Mouse (Mus musculus) intestine, postnatal 0 days (tissue): Measurements from ENCODE around the gene Gm11172. TPM values are rescaled to one million over a fixed set of nuclear protein-coding genes. Genes with fewer than 3 reads are reported as not detected.

Source experiments
- ATAC-seq: fragments of 200-750 bp; cut with Nextera tagmentation; 2 replicates; pipeline ENCODE4 v1.8.0; 2017; ENCODE audit warnings: mild to moderate bottlenecking, moderate TSS enrichment, moderate library complexity
- H3K27ac ChIP-seq: fragments of 300-500 bp; sonication (generic); 2 replicates; pipeline ENCODE4 v1.5.1; 2014; ENCODE audit warnings: mild to moderate bottlenecking, low read depth, low read length, moderate library complexity
- H3K27me3 ChIP-seq: fragments of 300-500 bp; sonication (generic); replicated peaks from 2 replicates; pipeline ENCODE4 v1.6.1; 2014; ENCODE audit warnings: low read length, mixed read lengths; ENCODE audit not compliant: control insufficient read depth, insufficient read depth
- H3K36me3 ChIP-seq: fragments of 300-500 bp; sonication (generic); 2 replicates; pipeline ENCODE4 v1.6.1; 2014; ENCODE audit warnings: mild to moderate bottlenecking, moderate library complexity; ENCODE audit not compliant: control insufficient read depth, insufficient read depth
- H3K4me1 ChIP-seq: fragments of 300-500 bp; sonication (generic); replicated peaks from 2 replicates; pipeline ENCODE4 v1.6.1; 2014; ENCODE audit warnings: antibody characterized with exemption, low read length, mixed read lengths; ENCODE audit not compliant: control insufficient read depth, insufficient read depth
- H3K4me2 ChIP-seq: fragments of 300-500 bp; sonication (generic); replicated peaks from 2 replicates; pipeline ENCODE4 v1.6.1; 2014; ENCODE audit warnings: low read depth, mild to moderate bottlenecking, moderate library complexity
- H3K4me3 ChIP-seq: fragments of 300-500 bp; sonication (generic); 2 replicates; pipeline ENCODE4 v1.5.1; 2014; ENCODE audit warnings: low read depth, low read length
- H3K9ac ChIP-seq: fragments of 300-500 bp; sonication (generic); 2 replicates; pipeline ENCODE4 v1.6.1; 2014; ENCODE audit warnings: mild to moderate bottlenecking, low read depth, low read length
- H3K9me3 ChIP-seq: fragments of 300-500 bp; sonication (generic); 2 replicates; pipeline ENCODE4 v1.6.1; 2016; ENCODE audit warnings: mixed run types; ENCODE audit not compliant: control insufficient read depth
- CTCF ChIP-seq: sonication (generic); IDR thresholded peaks from 2 replicates; pipeline ENCODE4 v1.5.1; 2016; ENCODE audit warnings: low read depth, mild to moderate bottlenecking, control low read depth, antibody characterized with exemption, moderate library complexity
- WGBS: fragments of 180-500 bp; shearing (Covaris S2); extraction: QIAGEN DNeasy Blood & Tissue Kit; methylation state at CpG from one replicate; pipeline ENCODE4 v1.1.7; 2014; 5-methylcytosine and 5-hydroxymethylcytosine counted together
- polyA plus RNA-seq: library from polyadenylated mRNA; unstranded; fragments of >200 nt; fragmentation: Nextera tagmentation; extraction: Ambion mirVana; gene quantifications from 2 replicates; pipeline ENCODE4 v1.2.1, GENCODE M21; 2015

The Gm11172 gene
- polyA plus RNA-seq, 1 experiment from 2014 or later = not detected

- Histone ChIP-seq H3K36me3 (no peaks in the 10 kb centered on the region), H3K4me1 (0 out of 2 replicates have a peak, but pooled peaks cover 8% of the 10 kb centered on the region), H3K9me3 (no peaks in the 10 kb centered on the region), H3K9ac (peak overlapping the region; percentile 77), H3K4me3 (peak overlapping the region; percentile 81), H3K4me2 (peak overlapping the region; percentile 100), H3K27me3 (no peaks in the 10 kb centered on the region), H3K27ac (0 out of 2 replicates have a peak overlapping the region, but pooled peaks have one; percentile 97)
- peak; percentile 55 for TF ChIP-seq CTCF
- 3% methylated on average over 81 of the region's 81 CpGs for WGBS
- ATAC-seq = no peak
Observed at GRCm38 (mm10) chr16:10783883-10784792, 28.6 kb upstream of the Gm11172 start.

DNA sequence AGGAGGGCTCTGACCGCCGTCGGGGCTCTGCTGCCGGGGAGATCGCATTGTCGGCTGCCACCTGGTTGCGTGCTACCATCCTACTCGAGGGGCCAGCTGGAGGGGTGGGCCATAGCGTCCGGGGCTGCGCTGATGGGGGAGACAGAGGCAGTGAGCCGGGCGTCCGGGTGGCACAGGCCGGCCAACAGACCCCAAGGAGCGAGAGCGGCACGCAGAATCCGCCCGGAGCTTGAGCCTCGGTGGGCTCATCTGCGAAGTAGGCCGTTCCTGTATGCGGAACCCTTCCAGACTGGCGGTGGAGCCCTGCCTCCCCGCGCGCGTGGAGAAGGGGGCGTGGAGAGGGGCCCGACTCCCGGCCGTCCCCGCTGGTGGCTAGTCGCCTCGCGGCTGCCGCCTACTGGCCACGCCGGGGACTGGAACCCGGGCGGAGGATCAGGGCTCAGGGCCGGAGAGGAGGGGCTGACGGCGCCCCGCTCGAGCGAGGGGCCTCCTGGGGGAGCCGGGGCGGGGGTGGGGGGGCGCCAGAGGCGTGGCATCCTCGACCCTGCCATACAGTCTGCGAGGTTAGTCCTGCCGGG lies 27.8 kb upstream of the Gm11172 start:
- WGBS = under 1% methylated on average over 55 of the region's 55 CpGs
- no peaks in the 10 kb centered on the region for H3K9me3 ChIP-seq
- 0 out of 2 replicates have a peak, but pooled peaks cover 8% of the 10 kb centered on the region for H3K4me1 ChIP-seq
- H3K36me3 ChIP-seq = no peaks in the 10 kb centered on the region
- peak; percentile 91 for TF ChIP-seq CTCF
- ATAC-seq = peak; percentile 81
- peak overlapping the region; percentile 81 for H3K4me3 ChIP-seq
- H3K9ac ChIP-seq = peak overlapping the region; percentile 77
- H3K27ac ChIP-seq = peak overlapping the region; percentile 97
- peak overlapping the region; percentile 100 for H3K4me2 ChIP-seq
- H3K27me3 ChIP-seq = no peaks in the 10 kb centered on the region

DNA sequence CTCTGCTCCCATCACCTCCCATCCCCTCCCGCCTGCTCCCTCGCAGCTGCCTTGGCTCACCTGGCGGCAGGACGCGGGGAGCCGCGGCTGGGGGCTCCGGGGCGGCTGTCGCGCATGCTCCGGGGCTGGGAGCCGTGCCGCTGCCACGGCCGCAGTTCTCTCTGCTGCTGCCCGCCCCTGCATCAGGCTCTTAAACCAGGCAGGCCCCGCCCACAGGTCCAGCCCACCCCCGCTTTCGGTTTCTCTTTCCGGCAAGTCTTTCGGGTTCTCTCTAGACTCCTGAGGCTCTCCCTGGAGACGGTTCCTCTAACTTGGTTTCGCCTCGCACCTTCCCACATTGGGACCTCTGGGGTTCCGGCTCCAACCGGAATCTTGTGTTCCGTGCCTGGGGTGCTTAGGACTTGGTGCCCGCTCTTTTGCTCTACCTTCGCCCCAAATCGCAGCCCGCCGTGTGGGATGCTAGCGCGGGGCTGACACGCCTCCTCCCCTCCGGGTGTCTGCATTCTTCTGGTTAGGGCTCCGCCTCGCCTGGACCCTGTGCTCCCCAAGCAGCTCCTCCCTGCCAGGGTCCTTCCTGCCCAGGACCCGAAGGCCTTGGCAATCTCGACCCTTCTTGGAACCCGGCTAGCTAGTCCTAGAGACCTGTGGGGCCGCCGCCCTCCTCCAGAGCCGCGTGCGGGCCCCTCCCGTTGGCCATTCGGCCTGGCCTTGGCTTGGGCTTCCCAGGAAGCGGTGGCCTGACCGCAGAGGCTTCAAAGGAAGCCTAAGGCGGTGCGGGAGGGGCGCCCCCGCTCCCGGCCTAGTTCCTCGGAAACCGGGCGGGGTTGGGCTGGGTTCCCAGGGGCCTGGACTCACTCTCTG lies 27.1 kb upstream of the Gm11172 start, which contains the start of gene Socs1:
Gene Socs1, minus strand, starts transcription at position 166 of the 861 bp plus-strand sequence.
- H3K9ac ChIP-seq = peak within 1 kb of the TSS; percentile 77
- H3K4me1 ChIP-seq = 0 out of 2 replicates have a peak, but pooled peaks cover 8% of the 10 kb centered on the region
- H3K27me3 ChIP-seq = no peaks in the 10 kb centered on the region
- H3K27ac ChIP-seq = peak within 1 kb of the TSS; percentile 97
- H3K9me3 ChIP-seq = no peaks in the 10 kb centered on the region
- H3K36me3 ChIP-seq = no peaks in the 10 kb centered on the region
- ATAC-seq = peak; percentile 85
- peak within 1 kb of the TSS; percentile 100 for H3K4me2 ChIP-seq
- under 1% methylated on average over 59 of the region's 59 CpGs for WGBS
- peak within 1 kb of the TSS; percentile 81 for H3K4me3 ChIP-seq
- no peak for TF ChIP-seq CTCF

DNA sequence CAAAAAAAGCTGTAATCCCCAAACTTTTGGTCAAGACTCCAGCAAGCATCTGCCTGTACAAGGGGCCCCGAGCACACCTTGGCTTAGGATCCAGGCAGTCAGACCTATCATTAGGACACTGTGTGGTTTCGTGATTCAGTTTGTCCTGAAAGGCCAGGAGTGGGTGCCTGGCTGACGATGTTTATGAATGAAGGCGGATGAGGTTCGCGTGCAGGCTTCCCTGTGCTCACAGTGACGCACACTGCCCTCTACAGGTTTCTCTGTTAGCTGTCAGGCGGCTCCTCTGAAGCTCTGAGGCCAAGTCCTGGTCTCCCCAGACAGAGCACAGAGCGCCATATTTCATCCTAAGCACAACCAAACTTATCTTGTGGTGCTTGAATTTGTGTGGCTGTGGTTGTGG lies 26.4 kb upstream of the Gm11172 start:
- Histone ChIP-seq H3K27ac (peak overlapping the region; percentile 97), H3K4me1 (0 out of 2 replicates have a peak, but pooled peaks cover 8% of the 10 kb centered on the region), H3K27me3 (no peaks in the 10 kb centered on the region), H3K4me3 (peak overlapping the region; percentile 81), H3K9ac (peak overlapping the region; percentile 77), H3K4me2 (peak overlapping the region; percentile 100), H3K9me3 (no peaks in the 10 kb centered on the region), H3K36me3 (no peaks in the 10 kb centered on the region)
- peak; percentile 44 for ATAC-seq
- TF ChIP-seq CTCF = peak; percentile 95
- 3% methylated on average over 9 of the region's 9 CpGs for WGBS

- Histone ChIP-seq H3K4me3 (no peak overlapping the region), H3K27ac (0 out of 2 replicates have a peak overlapping the region, but pooled peaks have one; percentile 97), H3K4me1 (0 out of 2 replicates have a peak, but pooled peaks cover 8% of the 10 kb centered on the region), H3K36me3 (no peaks in the 10 kb centered on the region), H3K9ac (no peak overlapping the region), H3K4me2 (no peak overlapping the region), H3K9me3 (no peaks in the 10 kb centered on the region), H3K27me3 (no peaks in the 10 kb centered on the region)
- TF ChIP-seq CTCF = no peak
- WGBS = 71% methylated on average over 4 of the region's 4 CpGs
- no peak for ATAC-seq
Observed at GRCm38 (mm10) chr16:10786782-10787547, 25.8 kb upstream of the Gm11172 start.
